Mouse (Mus musculus) heart, postnatal 0 days (tissue): Measurements from ENCODE around the gene Cd93. TPM values are rescaled to one million over a fixed set of nuclear protein-coding genes. Genes with fewer than 3 reads are reported as not detected.

Source experiments
- ATAC-seq: fragments of 200-750 bp; cut with Nextera tagmentation; 2 replicates; pipeline ENCODE4 v1.8.0; 2017; ENCODE audit warnings: low read depth, moderate number of reproducible peaks, moderate library complexity; ENCODE audit not compliant: insufficient read depth
- DNase-seq: peaks from one replicate; pipeline ENCODE4 v3.0.0-alpha.2; 2016; ENCODE audit warnings: low spot score
- H3K27ac ChIP-seq: fragments of 300-500 bp; sonication (generic); 2 replicates; pipeline ENCODE4 v1.5.1; 2014; ENCODE audit warnings: low read depth, mild to moderate bottlenecking
- H3K27me3 ChIP-seq: fragments of 300-500 bp; sonication (generic); 2 replicates; pipeline ENCODE4 v1.6.1; 2014; ENCODE audit warnings: low read length, mixed read lengths; ENCODE audit not compliant: control insufficient read depth, insufficient read depth
- H3K36me3 ChIP-seq: fragments of 300-500 bp; sonication (generic); replicated peaks from 2 replicates; pipeline ENCODE4 v1.6.1; 2014; ENCODE audit warnings: low read length, mixed read lengths; ENCODE audit not compliant: control insufficient read depth, insufficient read depth
- H3K4me1 ChIP-seq: fragments of 300-500 bp; sonication (generic); 2 replicates; pipeline ENCODE4 v1.6.1; 2014; ENCODE audit warnings: antibody characterized with exemption; ENCODE audit not compliant: control insufficient read depth, insufficient read depth
- H3K4me2 ChIP-seq: fragments of 300-500 bp; sonication (generic); 2 replicates; pipeline ENCODE4 v1.6.1; 2014; ENCODE audit warnings: low read depth, mild to moderate bottlenecking, low read length, moderate library complexity
- H3K4me3 ChIP-seq: fragments of 300-500 bp; sonication (generic); 2 replicates; pipeline ENCODE4 v1.5.1; 2014; ENCODE audit warnings: low read depth, low read length
- H3K9ac ChIP-seq: fragments of 300-500 bp; sonication (generic); replicated peaks from 2 replicates; pipeline ENCODE4 v1.6.1; 2014; ENCODE audit warnings: low read depth, low read length, mixed read lengths
- H3K9me3 ChIP-seq: fragments of 300-500 bp; sonication (generic); replicated peaks from 2 replicates; pipeline ENCODE4 v1.6.1; 2016; ENCODE audit warnings: low read length; ENCODE audit not compliant: control insufficient read depth
- CTCF ChIP-seq: IDR thresholded peaks from 2 replicates; pipeline ENCODE4 v1.5.1; 2016; ENCODE audit warnings: antibody characterized with exemption, control low read depth, low read depth
- EP300 ChIP-seq: IDR thresholded peaks from 2 replicates; pipeline ENCODE4 v1.6.1; 2016; ENCODE audit warnings: antibody characterized with exemption, low read depth
- WGBS: fragments of 180-500 bp; shearing (Covaris S2); extraction: QIAGEN DNeasy Blood & Tissue Kit; methylation state at CpG from one replicate; pipeline ENCODE4 v1.1.7; 2014; 5-methylcytosine and 5-hydroxymethylcytosine counted together
- polyA plus RNA-seq: library from polyadenylated mRNA; unstranded; fragments of >200 nt; fragmentation: Nextera tagmentation; extraction: Ambion mirVana; gene quantifications from 2 replicates; pipeline ENCODE4 v1.2.1, GENCODE M21; 2015
- total RNA-seq: library from RNA; depleted of rRNA; stranded (reverse); fragments of >200 nt; gene quantifications from 2 replicates; pipeline ENCODE4 v1.2.3, GENCODE M21; 2014; ENCODE audit warnings: low replicate concordance

Gene Cd93
- total and polyA plus RNA-seq, 2 experiments from 2014 or later, result 21.2 to 106 TPM

- H3K27ac ChIP-seq, result no peak overlapping the region
- no peak overlapping the region for H3K4me3 ChIP-seq
- ATAC-seq, result no peak
- H3K9me3 ChIP-seq, result no peaks in the 10 kb centered on the region
- no peak for DNase-seq
- H3K36me3 ChIP-seq, result no peaks in the 10 kb centered on the region
- TF ChIP-seq CTCF (no peak), EP300 (no peak)
- 72% methylated on average over 2 of the region's 2 CpGs for WGBS
- H3K4me1 ChIP-seq, result no peaks in the 10 kb centered on the region
- no peak overlapping the region for H3K4me2 ChIP-seq
- no peaks in the 10 kb centered on the region for H3K27me3 ChIP-seq
- no peak overlapping the region for H3K9ac ChIP-seq
Observed at GRCm38 (mm10) chr2:148419776-148420175, 23.6 kb downstream of the Cd93 start.

- ATAC-seq (no peak), DNase-seq (no peak)
- no peak overlapping the region for H3K4me2 ChIP-seq
- no peaks in the 10 kb centered on the region for H3K9me3 ChIP-seq
- no peaks in the 10 kb centered on the region for H3K36me3 ChIP-seq
- no peaks in the 10 kb centered on the region for H3K27me3 ChIP-seq
- no peak for TF ChIP-seq CTCF
- no peak for TF ChIP-seq EP300
- H3K4me1 ChIP-seq, result no peaks in the 10 kb centered on the region
- H3K27ac ChIP-seq, result no peak overlapping the region
- H3K9ac ChIP-seq, result no peak overlapping the region
- WGBS, result 43% methylated on average over 3 of the region's 3 CpGs
- H3K4me3 ChIP-seq, result no peak overlapping the region
Observed at GRCm38 (mm10) chr2:148419151-148419550, 24.2 kb downstream of the Cd93 start.

- Histone ChIP-seq H3K9me3 (no peaks in the 10 kb centered on the region), H3K4me1 (peaks cover 6% of the 10 kb centered on the region; the same call in 1 of the 2 replicates), H3K27ac (no peak overlapping the region), H3K9ac (no peak overlapping the region), H3K4me3 (no peak overlapping the region), H3K36me3 (no peaks in the 10 kb centered on the region), H3K27me3 (peaks cover 24% of the 10 kb centered on the region), H3K4me2 (no peak overlapping the region)
- ATAC-seq, result no peak
- 59% methylated on average over 1 of the region's 1 CpGs for WGBS
- no peak for TF ChIP-seq EP300
- TF ChIP-seq CTCF, result no peak
- no peak for DNase-seq
Observed at GRCm38 (mm10) chr2:148409821-148410220, 33.5 kb downstream of the Cd93 start.

- Histone ChIP-seq H3K36me3 (no peaks in the 10 kb centered on the region), H3K4me1 (peaks cover 6% of the 10 kb centered on the region; the same call in 1 of the 2 replicates), H3K27me3 (peaks cover 24% of the 10 kb centered on the region), H3K27ac (no peak overlapping the region), H3K9me3 (no peaks in the 10 kb centered on the region), H3K4me2 (no peak overlapping the region), H3K9ac (no peak overlapping the region), H3K4me3 (no peak overlapping the region)
- DNase-seq, result peak; percentile 76
- ATAC-seq, result peak; percentile 77
- WGBS, result 13% methylated on average over 9 of the region's 9 CpGs
- peak; percentile 94 for TF ChIP-seq CTCF
- TF ChIP-seq EP300, result no peak
Observed at GRCm38 (mm10) chr2:148409141-148409540, 34.2 kb downstream of the Cd93 start.

GRCm38 (mm10) chr2:148408761-148409120 is 34.6 kb downstream of the Cd93 start:
- peak overlapping the region; percentile 60; the same call in 1 of the 2 replicates for H3K4me3 ChIP-seq
- 22% methylated on average over 6 of the region's 6 CpGs for WGBS
- DNase-seq (no peak), ATAC-seq (no peak)
- H3K36me3 ChIP-seq, result no peaks in the 10 kb centered on the region
- peaks cover 24% of the 10 kb centered on the region for H3K27me3 ChIP-seq
- peak overlapping the region; percentile 73 for H3K4me2 ChIP-seq
- H3K9me3 ChIP-seq, result no peaks in the 10 kb centered on the region
- peaks cover 6% of the 10 kb centered on the region; the same call in 1 of the 2 replicates for H3K4me1 ChIP-seq
- H3K27ac ChIP-seq, result peak overlapping the region; percentile 37
- TF ChIP-seq EP300, result no peak
- TF ChIP-seq CTCF, result no peak
- no peak overlapping the region for H3K9ac ChIP-seq
